Mouse (Mus musculus) liver, embryonic 16.5 days (tissue): ENCODE results near the gene Ttf1. TPM values are rescaled to one million over a fixed set of nuclear protein-coding genes. Genes with fewer than 3 reads are reported as not detected.
A peak's percentile ranks its signal among the peaks of the same experiment; 100 is the strongest.

Source experiments
- ATAC-seq: fragments of 200-750 bp; cut with Nextera tagmentation; 2 replicates; pipeline ENCODE4 v1.8.0; 2017; ENCODE audit warnings: low read depth, mild to moderate bottlenecking, moderate number of reproducible peaks, moderate library complexity
- H3K27ac ChIP-seq: fragments of 300-500 bp; sonication (generic); 2 replicates; pipeline ENCODE4 v1.5.1; 2014; ENCODE audit warnings: mild to moderate bottlenecking, low read length
- H3K27me3 ChIP-seq: fragments of 300-500 bp; sonication (generic); 2 replicates; pipeline ENCODE4 v1.6.1; 2014; ENCODE audit warnings: low read depth, low read length, mixed read lengths; ENCODE audit not compliant: control insufficient read depth, insufficient read depth
- H3K36me3 ChIP-seq: fragments of 300-500 bp; sonication (generic); 2 replicates; pipeline ENCODE4 v1.6.1; 2014; ENCODE audit warnings: mild to moderate bottlenecking; ENCODE audit not compliant: control insufficient read depth, insufficient read depth
- H3K4me1 ChIP-seq: fragments of 300-500 bp; sonication (generic); 2 replicates; pipeline ENCODE4 v1.6.1; 2014; ENCODE audit warnings: low read depth, low read length, mixed read lengths; ENCODE audit not compliant: control insufficient read depth
- H3K4me2 ChIP-seq: fragments of 300-500 bp; sonication (generic); 2 replicates; pipeline ENCODE4 v1.6.1; 2014; ENCODE audit warnings: low read depth, low read length, mixed read lengths
- H3K4me3 ChIP-seq: fragments of 300-500 bp; sonication (generic); 2 replicates; pipeline ENCODE4 v1.5.1; 2014; ENCODE audit warnings: low read depth, mild to moderate bottlenecking, low read length
- H3K9ac ChIP-seq: fragments of 300-500 bp; sonication (generic); 2 replicates; pipeline ENCODE4 v1.6.1; 2014; ENCODE audit warnings: low read depth, low read length
- H3K9me3 ChIP-seq: fragments of 300-500 bp; sonication (generic); replicated peaks from 2 replicates; pipeline ENCODE4 v1.6.1; 2016; ENCODE audit warnings: low read length; ENCODE audit not compliant: control insufficient read depth
- WGBS: fragments of 180-500 bp; shearing (Covaris S2); extraction: QIAGEN DNeasy Blood & Tissue Kit; methylation state at CpG from one replicate; pipeline ENCODE4 v1.1.7; 2014; ENCODE audit not compliant: insufficient replicate concordance; 5-methylcytosine and 5-hydroxymethylcytosine counted together
- polyA plus RNA-seq: library from polyadenylated mRNA; unstranded; fragments of >200 nt; fragmentation: Nextera tagmentation; extraction: Ambion mirVana; gene quantifications from 2 replicates; pipeline ENCODE4 v1.2.1, GENCODE M21; 2015

Gene Ttf1
- polyA plus RNA-seq, 1 experiment from 2014 or later: 4.1 TPM

- Histone ChIP-seq H3K4me3 (no peak overlapping the region), H3K4me2 (no peak overlapping the region), H3K9ac (no peak overlapping the region), H3K4me1 (peaks cover 8% of the 10 kb centered on the region), H3K36me3 (no peaks in the 10 kb centered on the region), H3K9me3 (no peaks in the 10 kb centered on the region), H3K27ac (no peak overlapping the region), H3K27me3 (peaks cover 20% of the 10 kb centered on the region)
- 27% methylated on average over 4 of the region's 4 CpGs for WGBS
- ATAC-seq: no peak; the same call in 1 of the 2 replicates
Observed at GRCm38 (mm10) chr2:29052943-29053454, 7.1 kb upstream of the Ttf1 start.

GRCm38 (mm10) chr2:29053802-29054544 lies 6.1 kb upstream of the Ttf1 start:
- no peak for ATAC-seq
- peaks cover 8% of the 10 kb centered on the region for H3K4me1 ChIP-seq

GRCm38 (mm10) chr2:29054545-29054935 lies 5.5 kb upstream of the Ttf1 start:
- H3K9me3 ChIP-seq: no peaks in the 10 kb centered on the region
- WGBS: 4% methylated on average over 30 of the region's 30 CpGs

More at GRCm38 (mm10) chr2:29053802-29054544, 6.1 kb upstream of the Ttf1 start:
- H3K4me2 ChIP-seq: peak overlapping the region; percentile 81
- peak overlapping the region; percentile 20; the same call in 1 of the 2 replicates for H3K9ac ChIP-seq
- WGBS: 2% methylated on average over 20 of the region's 20 CpGs
- H3K36me3 ChIP-seq: no peaks in the 10 kb centered on the region
- peaks cover 22% of the 10 kb centered on the region for H3K27me3 ChIP-seq
- no peaks in the 10 kb centered on the region for H3K9me3 ChIP-seq
- peak overlapping the region; percentile 60 for H3K4me3 ChIP-seq
- H3K27ac ChIP-seq: no peak overlapping the region

GRCm38 (mm10) chr2:29054991-29055390 lies 5.1 kb upstream of the Ttf1 start, which contains the start of gene Cfap77:
TSS of gene Cfap77 (minus strand) at chr2:29055066.
- Histone ChIP-seq H3K27ac (no peak within 1 kb of the TSS), H3K27me3 (peaks cover 22% of the 10 kb centered on the region), H3K9ac (peak within 1 kb of the TSS; percentile 52; the same call in 1 of the 2 replicates), H3K4me1 (peaks cover 8% of the 10 kb centered on the region), H3K9me3 (no peaks in the 10 kb centered on the region), H3K4me3 (peak within 1 kb of the TSS; percentile 60), H3K4me2 (peak within 1 kb of the TSS; percentile 81), H3K36me3 (no peaks in the 10 kb centered on the region)
- peak; percentile 59; the same call in 1 of the 2 replicates for ATAC-seq
- under 1% methylated on average over 25 of the region's 25 CpGs for WGBS

More at GRCm38 (mm10) chr2:29054545-29054935, 5.5 kb upstream of the Ttf1 start:
- peaks cover 22% of the 10 kb centered on the region for H3K27me3 ChIP-seq
- peak overlapping the region; percentile 81 for H3K4me2 ChIP-seq
- H3K4me1 ChIP-seq: peaks cover 8% of the 10 kb centered on the region
- ATAC-seq: no peak
- H3K9ac ChIP-seq: peak overlapping the region; percentile 52; the same call in 1 of the 2 replicates
- H3K27ac ChIP-seq: no peak overlapping the region
- no peaks in the 10 kb centered on the region for H3K36me3 ChIP-seq
- H3K4me3 ChIP-seq: peak overlapping the region; percentile 60

- no peak overlapping the region for H3K27ac ChIP-seq
- no peak for ATAC-seq
- no peak overlapping the region for H3K9ac ChIP-seq
- no peaks in the 10 kb centered on the region for H3K27me3 ChIP-seq
- peaks cover 11% of the 10 kb centered on the region for H3K36me3 ChIP-seq
- no peak overlapping the region for H3K4me2 ChIP-seq
- WGBS: 79% methylated on average over 6 of the region's 6 CpGs
- no peak overlapping the region for H3K4me3 ChIP-seq
- no peaks in the 10 kb centered on the region for H3K9me3 ChIP-seq
- H3K4me1 ChIP-seq: peaks cover 7% of the 10 kb centered on the region
Observed at GRCm38 (mm10) chr2:29065796-29066195, 5.7 kb downstream of the Ttf1 start.

- no peak overlapping the region for H3K27ac ChIP-seq
- ATAC-seq: no peak
- no peaks in the 10 kb centered on the region for H3K27me3 ChIP-seq
- H3K36me3 ChIP-seq: peaks cover 14% of the 10 kb centered on the region
- peaks cover under 1% of the 10 kb centered on the region; the same call in 1 of the 2 replicates for H3K4me1 ChIP-seq
- H3K9me3 ChIP-seq: no peaks in the 10 kb centered on the region
- H3K4me3 ChIP-seq: no peak overlapping the region
- H3K4me2 ChIP-seq: no peak overlapping the region
- WGBS: 71% methylated on average over 7 of the region's 7 CpGs
- H3K9ac ChIP-seq: no peak overlapping the region
Observed at GRCm38 (mm10) chr2:29066410-29066809, 6.3 kb downstream of the Ttf1 start.

- no peaks in the 10 kb centered on the region for H3K4me1 ChIP-seq
- H3K4me3 ChIP-seq: no peak overlapping the region
- H3K27me3 ChIP-seq: no peaks in the 10 kb centered on the region
- ATAC-seq: no peak
- no peaks in the 10 kb centered on the region for H3K9me3 ChIP-seq
- H3K4me2 ChIP-seq: no peak overlapping the region
- 85% methylated on average over 7 of the region's 7 CpGs for WGBS
- H3K36me3 ChIP-seq: peaks cover 25% of the 10 kb centered on the region
- H3K27ac ChIP-seq: no peak overlapping the region
- H3K9ac ChIP-seq: no peak overlapping the region
Observed at GRCm38 (mm10) chr2:29074676-29075075, 14.6 kb downstream of the Ttf1 start.

GRCm38 (mm10) chr2:29075331-29076070 lies 15.4 kb downstream of the Ttf1 start:
- no peak overlapping the region for H3K27ac ChIP-seq
- ATAC-seq: no peak
- H3K9ac ChIP-seq: no peak overlapping the region
- H3K4me3 ChIP-seq: no peak overlapping the region
- H3K4me2 ChIP-seq: no peak overlapping the region
- peaks cover 28% of the 10 kb centered on the region for H3K36me3 ChIP-seq
- 72% methylated on average over 11 of the region's 11 CpGs for WGBS
- H3K27me3 ChIP-seq: no peaks in the 10 kb centered on the region
- no peaks in the 10 kb centered on the region for H3K9me3 ChIP-seq
- no peaks in the 10 kb centered on the region for H3K4me1 ChIP-seq
